Mouse (Mus musculus) heart, embryonic 14.5 days (tissue): ENCODE measurements at regions not wholly inside any gene's neighbourhood (a gene's known extent, or its start where the extent isn't known, plus 50 kb on each side); places are given as distances from the start of the nearest gene placed in this dataset.

Experiments
- ATAC-seq: fragments of 200-750 bp; cut with Nextera tagmentation; 2 replicates; pipeline ENCODE4 v1.8.0; 2017; ENCODE audit warnings: low read depth, moderate TSS enrichment; ENCODE audit not compliant: insufficient number of reproducible peaks, insufficient read depth, low FRiP score
- H3K27ac ChIP-seq, 2 experiments: fragments of 200-500 bp in 1 of 2; fragments of 300-500 bp in 1 of 2; sonication (generic) in 1 of 2; replicated peaks in 1 of 2; 2 replicates each; pipeline ENCODE4 v1.5.1; 2012 to 2014; ENCODE audit warnings: low read depth in 2 of 2, low read length in 2 of 2, control low read depth in 1 of 2, mild to moderate bottlenecking in 1 of 2, mixed read lengths in 1 of 2; ENCODE audit not compliant: control insufficient read depth in 1 of 2, insufficient read depth in 1 of 2
- H3K27me3 ChIP-seq: fragments of 300-500 bp; sonication (generic); 2 replicates; pipeline ENCODE4 v1.6.1; 2014; ENCODE audit warnings: mild to moderate bottlenecking, low read length, control low read depth; ENCODE audit not compliant: control insufficient read depth, insufficient read depth
- H3K36me3 ChIP-seq: fragments of 300-500 bp; sonication (generic); 2 replicates; pipeline ENCODE4 v1.6.1; 2014; ENCODE audit warnings: mild to moderate bottlenecking, control low read depth, low read length, mixed read lengths; ENCODE audit not compliant: control insufficient read depth, insufficient read depth
- H3K4me1 ChIP-seq, 2 experiments: fragments of 200-500 bp in 1 of 2; fragments of 300-500 bp in 1 of 2; sonication (generic) in 1 of 2; 2 replicates each; pipeline ENCODE4 v1.6.1; 2012 to 2014; ENCODE audit warnings: low read length in 2 of 2, control low read depth in 1 of 2, mixed read lengths in 1 of 2; ENCODE audit not compliant: control insufficient read depth in 2 of 2, insufficient read depth in 2 of 2
- H3K4me2 ChIP-seq: fragments of 300-500 bp; sonication (generic); 2 replicates; pipeline ENCODE4 v1.6.1; 2014; ENCODE audit warnings: mild to moderate bottlenecking, low read length
- H3K4me3 ChIP-seq, 2 experiments: fragments of 200-500 bp in 1 of 2; fragments of 300-500 bp in 1 of 2; sonication (generic) in 1 of 2; 2 replicates each; pipeline ENCODE4 v1.5.1; 2012 to 2014; ENCODE audit warnings: low read length in 2 of 2, mild to moderate bottlenecking in 2 of 2, control low read depth in 1 of 2, low read depth in 1 of 2, moderate library complexity in 1 of 2; ENCODE audit not compliant: control insufficient read depth in 1 of 2, insufficient read depth in 1 of 2
- H3K9ac ChIP-seq: fragments of 300-500 bp; sonication (generic); 2 replicates; pipeline ENCODE4 v1.6.1; 2014; ENCODE audit warnings: mild to moderate bottlenecking, low read length
- H3K9me3 ChIP-seq: fragments of 300-500 bp; sonication (generic); 2 replicates; pipeline ENCODE4 v1.6.1; 2016; ENCODE audit warnings: low read length, control low read depth; ENCODE audit not compliant: control insufficient read depth
- WGBS: fragments of 180-500 bp; shearing (Covaris S2); extraction: QIAGEN DNeasy Blood & Tissue Kit; methylation state at CpG from one replicate; pipeline ENCODE4 v1.1.7; 2014; 5-methylcytosine and 5-hydroxymethylcytosine counted together

- Histone ChIP-seq H3K4me3 (no peak overlapping the region), H3K9me3 (0 out of 2 replicates have a peak, but pooled peaks cover 5% of the 10 kb centered on the region), H3K27ac (no peak overlapping the region), H3K4me2 (no peak overlapping the region), H3K27me3 (no peaks in the 10 kb centered on the region), H3K9ac (no peak overlapping the region), H3K36me3 (no peaks in the 10 kb centered on the region), H3K4me1 (peaks cover 0 to 6% of the 10 kb centered on the region in 2 experiments; a peak in 1 of 4 replicates)
- 38% methylated on average over 10 of the region's 10 CpGs for WGBS
- no peak for ATAC-seq
Measured at GRCm38 (mm10) chr7:111242646-111243045, 159.8 kb upstream of the Eif4g2 start.

- Histone ChIP-seq H3K27me3 (no peaks in the 10 kb centered on the region), H3K27ac (no peak overlapping the region), H3K9ac (no peak overlapping the region), H3K9me3 (peaks cover 5% of the 10 kb centered on the region; the same call in 1 of the 2 replicates), H3K36me3 (no peaks in the 10 kb centered on the region), H3K4me3 (no peak overlapping the region), H3K4me1 (peaks cover 0 to 6% of the 10 kb centered on the region in 2 experiments; a peak in 1 of 4 replicates), H3K4me2 (no peak overlapping the region)
- no peak for ATAC-seq
- WGBS, result 38% methylated on average over 4 of the region's 4 CpGs
Measured at GRCm38 (mm10) chr7:111241538-111241937, 158.7 kb upstream of the Eif4g2 start.

DNA sequence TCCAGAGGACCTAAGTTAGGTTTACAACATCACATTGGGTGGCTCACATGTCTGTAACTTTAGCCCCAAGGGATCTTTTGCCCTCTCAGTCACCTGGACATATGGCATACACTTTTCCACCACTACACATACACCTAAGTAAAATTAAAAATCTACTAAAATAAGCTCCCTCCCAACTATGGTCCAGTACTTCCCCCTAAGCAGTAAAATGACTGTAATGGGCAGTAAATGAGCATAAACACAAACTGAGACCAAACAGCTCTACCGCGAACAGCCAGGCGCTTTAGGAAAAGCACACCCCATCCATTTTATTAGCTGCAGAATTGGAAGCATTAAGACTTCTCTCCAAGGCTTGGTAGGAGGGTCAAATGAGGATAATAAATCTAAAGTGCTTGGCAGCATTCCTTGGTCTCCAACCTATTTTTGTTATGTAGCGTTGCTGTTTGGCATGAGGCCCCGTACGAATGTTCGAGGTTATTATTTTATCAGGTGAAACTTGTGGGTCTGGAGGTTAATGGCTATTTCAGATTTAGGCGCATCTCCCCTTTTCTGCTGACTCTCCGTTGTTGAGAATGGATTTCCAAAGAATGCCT is 157.5 kb upstream of the Eif4g2 start:
- no peak overlapping the region for H3K27ac ChIP-seq
- H3K27me3 ChIP-seq, result no peaks in the 10 kb centered on the region
- no peaks in the 10 kb centered on the region for H3K36me3 ChIP-seq
- 69% methylated on average over 9 of the region's 9 CpGs for WGBS
- no peak overlapping the region for H3K9ac ChIP-seq
- ATAC-seq, result no peak
- no peak overlapping the region for H3K4me3 ChIP-seq
- no peak overlapping the region for H3K4me2 ChIP-seq
- H3K9me3 ChIP-seq, result peaks cover 10% of the 10 kb centered on the region
- H3K4me1 ChIP-seq, result peaks cover 0 to 6% of the 10 kb centered on the region in 2 experiments; a peak in 1 of 4 replicates

DNA sequence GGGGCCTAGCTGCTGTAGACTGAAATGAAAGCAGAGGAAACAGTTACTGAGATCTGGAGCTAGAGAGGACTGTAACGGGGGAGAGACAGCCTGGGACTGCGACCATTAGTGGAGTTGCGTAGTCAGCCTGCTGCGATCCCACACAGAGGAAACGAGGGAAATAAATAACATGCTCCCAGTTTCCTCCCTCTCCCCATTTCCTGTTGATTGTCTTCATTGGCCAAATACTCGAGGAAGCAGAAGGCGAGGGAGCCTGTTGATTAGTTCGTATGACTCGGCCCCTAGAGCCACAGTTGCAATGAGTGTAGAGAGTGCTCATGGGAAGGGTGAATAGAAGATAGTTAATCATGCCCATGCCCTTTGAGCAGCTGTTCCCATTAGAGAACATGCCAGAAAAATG is 155.0 kb upstream of the Eif4g2 start:
- Histone ChIP-seq H3K9me3 (peaks cover 10% of the 10 kb centered on the region), H3K27ac (peak overlapping the region in 1 of 2 experiments; percentile 8; a peak in 2 of 4 replicates), H3K9ac (no peak overlapping the region), H3K4me2 (no peak overlapping the region), H3K36me3 (no peaks in the 10 kb centered on the region), H3K27me3 (no peaks in the 10 kb centered on the region), H3K4me3 (no peak overlapping the region), H3K4me1 (peaks cover 0 to 6% of the 10 kb centered on the region in 2 experiments; a peak in 1 of 4 replicates)
- 0 out of 2 replicates have a peak, but pooled peaks have one; percentile 50 for ATAC-seq
- WGBS, result 59% methylated on average over 9 of the region's 9 CpGs

DNA sequence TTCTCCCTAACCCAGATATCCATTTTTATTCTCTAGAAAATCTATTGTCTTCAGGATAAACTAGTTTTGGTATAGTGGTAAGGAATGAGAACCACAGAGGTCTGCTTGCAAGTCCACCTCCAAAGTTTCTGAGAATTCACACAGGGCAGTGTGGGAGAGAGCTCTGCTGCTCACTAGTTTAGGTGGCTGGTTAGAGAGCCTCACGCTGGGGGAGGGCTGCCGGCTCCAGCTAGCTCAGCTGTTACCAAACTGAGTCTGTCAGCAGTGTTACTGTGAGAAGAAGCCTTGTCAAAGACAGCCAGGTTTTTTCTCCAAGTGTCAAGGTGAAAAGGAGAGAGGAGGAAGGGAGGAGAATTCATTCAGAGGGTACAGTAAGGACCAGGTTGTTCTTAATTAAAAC is 147.8 kb upstream of the Eif4g2 start:
- H3K9me3 ChIP-seq, result no peaks in the 10 kb centered on the region
- WGBS, result 40% methylated on average over 2 of the region's 2 CpGs
- no peak overlapping the region for H3K9ac ChIP-seq
- no peak overlapping the region for H3K4me2 ChIP-seq
- H3K27me3 ChIP-seq, result no peaks in the 10 kb centered on the region
- H3K4me3 ChIP-seq, result no peak overlapping the region
- no peaks in the 10 kb centered on the region for H3K36me3 ChIP-seq
- H3K27ac ChIP-seq, result no peak overlapping the region
- H3K4me1 ChIP-seq, result peaks cover 0 to 3% of the 10 kb centered on the region in 2 experiments; a peak in 1 of 4 replicates
- ATAC-seq, result no peak

GRCm38 (mm10) chr7:111227082-111227481 is 144.3 kb upstream of the Eif4g2 start:
- Histone ChIP-seq H3K4me2 (no peak overlapping the region), H3K4me3 (no peak overlapping the region), H3K9me3 (no peaks in the 10 kb centered on the region), H3K4me1 (peaks cover 0 to 3% of the 10 kb centered on the region in 2 experiments; a peak in 1 of 4 replicates), H3K36me3 (no peaks in the 10 kb centered on the region), H3K9ac (no peak overlapping the region), H3K27me3 (no peaks in the 10 kb centered on the region), H3K27ac (no peak overlapping the region)
- 58% methylated on average over 3 of the region's 3 CpGs for WGBS
- no peak for ATAC-seq

DNA sequence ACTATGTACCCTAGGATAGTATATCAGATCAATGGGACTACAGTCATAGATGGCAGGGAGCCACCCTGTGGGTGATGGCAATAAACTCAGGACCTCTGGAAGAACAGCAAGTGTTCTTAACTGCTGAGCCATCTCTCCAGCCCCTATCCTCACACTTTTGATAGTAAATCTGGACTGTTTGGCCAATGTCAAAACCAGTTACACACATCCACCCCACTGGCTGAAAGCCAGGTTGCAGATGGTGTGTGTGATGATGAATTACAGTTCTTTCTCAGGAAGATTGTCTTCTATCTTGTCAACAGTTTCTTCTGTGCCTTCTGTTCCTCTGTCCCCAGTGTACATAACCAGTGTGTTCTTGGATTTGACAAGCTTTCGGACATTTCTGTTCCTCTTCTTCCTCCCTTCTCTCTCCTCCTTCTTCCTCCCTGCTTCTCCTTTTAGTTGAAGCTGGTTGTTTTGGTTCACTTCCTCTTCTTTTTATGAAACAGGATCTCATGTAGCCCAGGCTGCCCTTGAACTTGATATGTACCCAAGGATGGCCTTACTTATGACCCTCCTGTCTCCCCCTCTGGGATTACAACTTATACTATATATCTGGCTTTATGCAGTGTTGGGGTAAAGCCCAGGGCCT is 143.3 kb upstream of the Eif4g2 start:
- Histone ChIP-seq H3K4me1 (peaks cover 0 to under 1% of the 10 kb centered on the region in 2 experiments; a peak in 1 of 4 replicates), H3K27me3 (no peaks in the 10 kb centered on the region), H3K27ac (no peak overlapping the region), H3K9ac (no peak overlapping the region), H3K9me3 (no peaks in the 10 kb centered on the region), H3K36me3 (no peaks in the 10 kb centered on the region), H3K4me3 (no peak overlapping the region), H3K4me2 (no peak overlapping the region)
- ATAC-seq, result no peak
- 76% methylated on average over 1 of the region's 1 CpGs for WGBS
